Mouse (Mus musculus) ES-CJ7 (cell line): ENCODE measurements around the gene 5730522E02Rik.

Source experiments
- DNase-seq: peaks from one replicate; pipeline ENCODE4 v3.0.0; 2011; ENCODE audit warnings: low read depth, low spot score

5730522E02Rik gene

GRCm38 (mm10) chr11:25819789-25820188, 390.8 kb downstream of the 5730522E02Rik start:
- DNase-seq: no peak

- DNase-seq: no peak
These were observed 397.1 kb downstream of the 5730522E02Rik start for GRCm38 (mm10) chr11:25813446-25813845.

- no peak for DNase-seq
These were observed 422.9 kb downstream of the 5730522E02Rik start for GRCm38 (mm10) chr11:25787691-25788090.

GRCm38 (mm10) chr11:25772231-25772630, 438.3 kb downstream of the 5730522E02Rik start:
- no peak for DNase-seq

- no peak for DNase-seq
These were observed 439.5 kb downstream of the 5730522E02Rik start for GRCm38 (mm10) chr11:25770991-25771568.

GRCm38 (mm10) chr11:25767584-25768333, 442.8 kb downstream of the 5730522E02Rik start:
- DNase-seq: peak; percentile 44

GRCm38 (mm10) chr11:25753156-25753899, 457.2 kb downstream of the 5730522E02Rik start:
- DNase-seq: peak; percentile 40

GRCm38 (mm10) chr11:25752418-25752817, 458.1 kb downstream of the 5730522E02Rik start:
- no peak for DNase-seq

- no peak for DNase-seq
These were observed 463.3 kb downstream of the 5730522E02Rik start for GRCm38 (mm10) chr11:25747098-25747862.

GRCm38 (mm10) chr11:25743664-25744063, 466.9 kb downstream of the 5730522E02Rik start:
- DNase-seq: peak; percentile 15

GRCm38 (mm10) chr11:25737255-25737654, 473.3 kb downstream of the 5730522E02Rik start:
- DNase-seq: no peak

GRCm38 (mm10) chr11:25729476-25729875, 481.1 kb downstream of the 5730522E02Rik start:
- DNase-seq: no peak

- DNase-seq: no peak
These were observed 494.9 kb downstream of the 5730522E02Rik start for GRCm38 (mm10) chr11:25715447-25716321.

GRCm38 (mm10) chr11:25710559-25710958, 500.0 kb downstream of the 5730522E02Rik start:
- DNase-seq: no peak

- no peak for DNase-seq
These were observed 500.7 kb downstream of the 5730522E02Rik start for GRCm38 (mm10) chr11:25709892-25710291.

GRCm38 (mm10) chr11:25704332-25705168, 506.0 kb downstream of the 5730522E02Rik start:
- no peak for DNase-seq

- no peak for DNase-seq
These were observed 507.8 kb downstream of the 5730522E02Rik start for GRCm38 (mm10) chr11:25702791-25703190.

GRCm38 (mm10) chr11:25697508-25698193, 512.9 kb downstream of the 5730522E02Rik start:
- DNase-seq: no peak

GRCm38 (mm10) chr11:25696168-25696567, 514.4 kb downstream of the 5730522E02Rik start:
- peak; percentile 5 for DNase-seq
